10 mouse cellular contexts compared by ENCODE assay signal in genomic region chr19:26731809-26732208, GRCm38 (mm10).
A peak's percentile ranks its signal among the peaks of the same experiment; 100 is the strongest.
DNase-seq lines count a peak whose midpoint lies in the region; ATAC-seq lines count a peak whose summit lies in the region.
"Had no signal": no experiment of that assay in that cellular context is flagged by ENCODE, and none has a peak within 500 bp of the region (broad histone marks: within the 10 kb centered on the region; RNA-seq: fewer than 3 reads in every experiment).

No protein-coding gene starts in this region.

- WGBS in hindbrain, embryonic 10.5 days, result 9% methylated on average over 4 of the region's 4 CpGs
- 7% methylated on average over 4 of the region's 4 CpGs for WGBS in hindbrain, embryonic 12.5 days
- 9% methylated on average over 4 of the region's 4 CpGs for WGBS in neural tube, embryonic 11.5 days
- WGBS in forebrain, embryonic 12.5 days, result 5% methylated on average over 4 of the region's 4 CpGs
- WGBS in kidney, embryonic 15.5 days, result 8% methylated on average over 4 of the region's 4 CpGs

- no peak overlapping the region for H3K27ac ChIP-seq in hindbrain, embryonic 10.5 days
- no peak overlapping the region for H3K27ac ChIP-seq in hindbrain, embryonic 12.5 days
- H3K27ac ChIP-seq in neural tube, embryonic 11.5 days (ENCODE audit: low read depth, low read length), result no peak overlapping the region
- H3K27ac ChIP-seq in forebrain, embryonic 12.5 days, result no peak overlapping the region
- no peak overlapping the region for H3K27ac ChIP-seq in kidney, embryonic 15.5 days
- H3K27ac ChIP-seq: macrophage had no signal

- H3K4me1 ChIP-seq in hindbrain, embryonic 10.5 days (replicated peaks), result peaks cover 14% of the 10 kb centered on the region
- H3K4me1 ChIP-seq in hindbrain, embryonic 12.5 days, result peaks cover 12% of the 10 kb centered on the region
- 0 out of 2 replicates have a peak, but pooled peaks cover 5% of the 10 kb centered on the region for H3K4me1 ChIP-seq in neural tube, embryonic 11.5 days (ENCODE audit: control insufficient read depth, insufficient read depth, low read length)
- peaks cover 7% of the 10 kb centered on the region for H3K4me1 ChIP-seq in forebrain, embryonic 12.5 days
- H3K4me1 ChIP-seq in kidney, embryonic 15.5 days, result peaks cover 19% of the 10 kb centered on the region

- H3K4me3 ChIP-seq in hindbrain, embryonic 10.5 days, result no peak overlapping the region
- no peak overlapping the region for H3K4me3 ChIP-seq in hindbrain, embryonic 12.5 days
- no peak overlapping the region for H3K4me3 ChIP-seq in neural tube, embryonic 11.5 days (ENCODE audit: low read depth, low read length)
- H3K4me3 ChIP-seq in forebrain, embryonic 12.5 days (replicated peaks), result no peak overlapping the region
- no peak overlapping the region for H3K4me3 ChIP-seq in kidney, embryonic 15.5 days (replicated peaks)

- no peaks in the 10 kb centered on the region for H3K27me3 ChIP-seq in hindbrain, embryonic 10.5 days (ENCODE audit: insufficient read depth, poor library complexity, severe bottlenecking)
- H3K27me3 ChIP-seq in hindbrain, embryonic 12.5 days, result no peaks in the 10 kb centered on the region
- H3K27me3 ChIP-seq in neural tube, embryonic 11.5 days (ENCODE audit: control insufficient read depth, insufficient read depth, low read length), result no peaks in the 10 kb centered on the region
- no peaks in the 10 kb centered on the region for H3K27me3 ChIP-seq in forebrain, embryonic 12.5 days
- no peaks in the 10 kb centered on the region for H3K27me3 ChIP-seq in splenic B cell, adult 2 months (ENCODE audit: control insufficient read depth, insufficient read depth, low read length, poor library complexity, severe bottlenecking)
- H3K27me3 ChIP-seq in kidney, embryonic 15.5 days, result no peaks in the 10 kb centered on the region

- no peaks in the 10 kb centered on the region for H3K9me3 ChIP-seq in hindbrain, embryonic 10.5 days
- no peaks in the 10 kb centered on the region for H3K9me3 ChIP-seq in hindbrain, embryonic 12.5 days (replicated peaks)
- H3K9me3 ChIP-seq in neural tube, embryonic 11.5 days (ENCODE audit: control insufficient read depth, low read length), result no peaks in the 10 kb centered on the region
- no peaks in the 10 kb centered on the region for H3K9me3 ChIP-seq in forebrain, embryonic 12.5 days
- no peaks in the 10 kb centered on the region for H3K9me3 ChIP-seq in kidney, embryonic 15.5 days (replicated peaks)

- H3K36me3 ChIP-seq in hindbrain, embryonic 10.5 days, result no peaks in the 10 kb centered on the region
- H3K36me3 ChIP-seq in hindbrain, embryonic 12.5 days, result no peaks in the 10 kb centered on the region
- H3K36me3 ChIP-seq in neural tube, embryonic 11.5 days (ENCODE audit: control insufficient read depth, insufficient read depth, low read length), result no peaks in the 10 kb centered on the region
- H3K36me3 ChIP-seq in forebrain, embryonic 12.5 days (replicated peaks), result no peaks in the 10 kb centered on the region
- no peaks in the 10 kb centered on the region for H3K36me3 ChIP-seq in splenic B cell, adult 2 months (ENCODE audit: control insufficient read depth, insufficient read depth, low read length, poor library complexity, severe bottlenecking)
- no peaks in the 10 kb centered on the region for H3K36me3 ChIP-seq in kidney, embryonic 15.5 days

- peak; percentile 18 for DNase-seq in hindbrain, embryonic 10.5 days (ENCODE audit: low spot score)
- peak; percentile 35 for DNase-seq in neural tube, embryonic 11.5 days (ENCODE audit: low spot score)
- no peak for DNase-seq in neural tube, embryonic 10.5 days (ENCODE audit: extremely low spot score, low spot score)
- peak; percentile 46 for DNase-seq in splenic B cell, adult 2 months (ENCODE audit: low read depth, low spot score)
- no peak for DNase-seq in frontal cortex, postnatal 10 days (ENCODE audit: low spot score in 2 of 2)
- DNase-seq: heart, postnatal 36 days had no signal

- H3K4me2 ChIP-seq in hindbrain, embryonic 12.5 days (replicated peaks), result no peak overlapping the region
- no peak overlapping the region for H3K4me2 ChIP-seq in neural tube, embryonic 11.5 days (ENCODE audit: low read depth)
- 0 out of 2 replicates have a peak overlapping the region, but pooled peaks have one; percentile 9 for H3K4me2 ChIP-seq in forebrain, embryonic 12.5 days
- no peak overlapping the region for H3K4me2 ChIP-seq in kidney, embryonic 15.5 days

- H3K9ac ChIP-seq in hindbrain, embryonic 12.5 days, result no peak overlapping the region
- H3K9ac ChIP-seq in neural tube, embryonic 11.5 days (ENCODE audit: low read length), result no peak overlapping the region
- no peak overlapping the region for H3K9ac ChIP-seq in forebrain, embryonic 12.5 days
- no peak overlapping the region for H3K9ac ChIP-seq in kidney, embryonic 15.5 days

- ATAC-seq in hindbrain, embryonic 12.5 days (ENCODE audit: low FRiP score), result no peak
- no peak for ATAC-seq in neural tube, embryonic 11.5 days (ENCODE audit: insufficient read depth, low FRiP score, low TSS enrichment)
- peak; percentile 64; the same call in 1 of the 2 replicates for ATAC-seq in forebrain, embryonic 12.5 days (ENCODE audit: low FRiP score)
- ATAC-seq in kidney, embryonic 15.5 days (replicated peaks; ENCODE audit: low FRiP score), result no peak

Comparison
In these comparisons a context has a peak if more than half of its experiments do, and no peak if none do; other contexts are left out.
1. DNase-seq: peak in hindbrain, embryonic 10.5 days (single experiment), neural tube, embryonic 11.5 days (single experiment) and splenic B cell, adult 2 months (single experiment); none in neural tube, embryonic 10.5 days (single experiment) and frontal cortex, postnatal 10 days (0 of 2).